Mouse (Mus musculus) cerebellum, adult 2 months (tissue): ENCODE data around the gene Gm6309. TPM values are rescaled to one million over a fixed set of nuclear protein-coding genes. Genes with fewer than 3 reads are reported as not detected.
"Not testable (repeated sequence)": the region's sequence is repeated elsewhere in the genome, so short reads cannot be mapped to it uniquely, and the experiment has no call there.

Experiments
- DNase-seq, 2 experiments: peaks; one replicate each; pipeline ENCODE4 v3.0.0; 2021
- H3K27ac ChIP-seq: fragments of 200-500 bp; 2 replicates; pipeline ENCODE4 v1.5.1; 2012; ENCODE audit warnings: low read length, control low read depth, inconsistent platforms; ENCODE audit not compliant: insufficient read depth
- H3K27me3 ChIP-seq: fragments of 200-500 bp; 2 replicates; pipeline ENCODE4 v1.6.1; 2012; ENCODE audit warnings: inconsistent platforms, mild to moderate bottlenecking, low read length, moderate library complexity; ENCODE audit not compliant: control insufficient read depth, insufficient read depth
- H3K4me1 ChIP-seq: fragments of 200-500 bp; 2 replicates; pipeline ENCODE4 v1.6.1; 2011; ENCODE audit warnings: low read length; ENCODE audit not compliant: control insufficient read depth, insufficient read depth
- H3K4me3 ChIP-seq: fragments of 200-500 bp; replicated peaks from 2 replicates; pipeline ENCODE3; 2011; ENCODE audit warnings: mild to moderate bottlenecking, low read depth, low read length, control low read depth; ENCODE audit not compliant: insufficient read depth
- CTCF ChIP-seq: fragments of 200-500 bp; IDR thresholded peaks from 2 replicates; pipeline ENCODE4 v1.5.1; 2011; ENCODE audit warnings: low read depth, mild to moderate bottlenecking, control low read depth, low read length, moderate library complexity, borderline replicate concordance; ENCODE audit not compliant: insufficient read depth
- POLR2A ChIP-seq: fragments of 200-500 bp; IDR thresholded peaks from 2 replicates; pipeline ENCODE4 v1.6.1; 2011; ENCODE audit warnings: low read length, control low read depth, borderline replicate concordance; ENCODE audit not compliant: insufficient read depth
- WGBS: fragments of 180-500 bp; shearing (Covaris S2); methylation state at CpG from one replicate; pipeline ENCODE4 v1.1.7; 2018; 5-methylcytosine and 5-hydroxymethylcytosine counted together
- polyA plus RNA-seq: library from polyadenylated mRNA; depleted of rRNA; stranded (reverse); fragments of >200 nt; gene quantifications from 2 replicates; pipeline ENCODE4 v1.2.3, GENCODE M21; 2012; rRNA removed

Gm6309 gene
- not detected in 2 replicates for polyA plus RNA-seq

GRCm38 (mm10) chr5:146170621-146171020 is at the start of gene Gm6309:
Gene Gm6309 (minus strand): TSS chr5:146170721.
- not testable (repeated sequence) for H3K4me3 ChIP-seq, H3K27me3 ChIP-seq, H3K4me1 ChIP-seq, DNase-seq, H3K27ac ChIP-seq
- 77% methylated on average over 2 of the region's 2 CpGs for WGBS

GRCm38 (mm10) chr5:146205537-146205936 is 35.0 kb upstream of the Gm6309 start:
- TF ChIP-seq POLR2A (no peak), CTCF (no peak)
- Histone ChIP-seq H3K27ac (no peak overlapping the region), H3K4me3 (no peak overlapping the region), H3K27me3 (no peaks in the 10 kb centered on the region), H3K4me1 (no peaks in the 10 kb centered on the region)
- DNase-seq, result no peak
- 88% methylated on average over 5 of the region's 5 CpGs for WGBS

DNA sequence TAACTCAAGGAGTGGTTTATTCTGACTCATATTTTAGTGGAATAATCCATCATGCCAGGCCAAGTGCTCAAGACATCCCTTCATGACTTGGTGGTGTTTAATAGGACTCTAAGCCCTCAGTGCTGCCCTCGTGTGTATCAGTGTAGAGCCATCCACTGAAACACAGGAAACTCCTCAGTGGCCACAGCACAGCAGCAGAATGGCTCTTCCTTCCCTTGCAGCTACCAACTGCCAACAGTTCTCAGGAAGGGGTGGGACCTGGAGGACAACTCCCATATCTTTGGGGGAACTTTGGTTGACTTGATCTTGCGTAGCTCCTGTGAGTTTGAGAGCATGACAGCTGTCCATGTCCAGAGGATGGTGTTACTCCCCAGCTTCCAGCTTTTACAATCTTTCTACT is 33.4 kb upstream of the Gm6309 start:
- DNase-seq, result peak in 1 of 2 experiments; percentile 37
- H3K27me3 ChIP-seq, result no peaks in the 10 kb centered on the region
- H3K4me3 ChIP-seq, result no peak overlapping the region
- TF ChIP-seq CTCF, result no peak
- TF ChIP-seq POLR2A, result no peak
- WGBS, result 76% methylated on average over 2 of the region's 2 CpGs
- H3K27ac ChIP-seq, result no peak overlapping the region
- H3K4me1 ChIP-seq, result no peaks in the 10 kb centered on the region

DNA sequence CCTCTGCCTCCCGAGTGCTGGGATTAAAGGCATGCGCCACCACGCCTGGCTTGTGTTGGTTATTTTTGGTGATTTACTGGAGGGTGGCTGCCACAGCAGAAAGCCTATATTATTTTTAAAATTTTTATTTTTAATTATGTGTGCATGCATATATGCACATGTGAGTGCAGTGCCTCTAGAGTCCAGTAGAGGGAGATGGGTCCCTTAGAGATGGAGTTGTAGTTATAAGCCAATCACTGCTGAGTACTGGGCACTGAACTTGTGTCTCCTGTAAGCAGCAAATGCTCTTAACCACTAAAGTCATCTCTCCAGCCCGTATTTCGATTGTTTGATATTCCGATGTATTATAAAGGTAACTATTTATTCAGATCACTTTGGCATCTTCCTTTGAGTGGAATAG is 30.1 kb upstream of the Gm6309 start:
- Histone ChIP-seq H3K27ac (no peak overlapping the region), H3K4me3 (no peak overlapping the region), H3K4me1 (no peaks in the 10 kb centered on the region), H3K27me3 (no peaks in the 10 kb centered on the region)
- no peak for DNase-seq
- 99% methylated on average over 6 of the region's 6 CpGs for WGBS
- TF ChIP-seq CTCF, result no peak
- TF ChIP-seq POLR2A, result no peak

DNA sequence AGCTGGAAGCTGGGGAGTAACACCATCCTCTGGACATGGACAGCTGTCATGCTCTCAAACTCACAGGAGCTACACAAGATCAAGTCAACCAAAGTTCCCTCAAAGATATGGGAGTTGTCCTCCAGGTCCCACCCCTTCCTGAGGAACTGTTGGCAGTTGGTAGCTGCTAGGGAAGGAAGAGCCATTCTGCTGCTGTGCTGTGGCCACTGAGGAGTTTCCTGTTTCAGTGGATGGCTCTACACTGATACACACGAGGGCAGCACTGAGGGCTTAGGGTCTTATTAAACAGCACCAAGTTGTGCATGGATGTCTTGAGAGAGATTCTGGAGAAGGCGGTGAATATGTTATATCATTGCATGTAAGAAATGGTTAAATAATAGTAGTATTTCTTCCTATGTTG is 29.0 kb upstream of the Gm6309 start:
- DNase-seq, result no peak
- Histone ChIP-seq H3K27me3 (no peaks in the 10 kb centered on the region), H3K27ac (no peak overlapping the region), H3K4me1 (no peaks in the 10 kb centered on the region), H3K4me3 (no peak overlapping the region)
- TF ChIP-seq POLR2A, result no peak
- no peak for TF ChIP-seq CTCF
- 80% methylated on average over 2 of the region's 2 CpGs for WGBS

GRCm38 (mm10) chr5:146199073-146199472 is 28.6 kb upstream of the Gm6309 start:
- TF ChIP-seq POLR2A (no peak), CTCF (no peak)
- no peak for DNase-seq
- H3K27ac ChIP-seq, result no peak overlapping the region

GRCm38 (mm10) chr5:146193360-146193759 is 22.8 kb upstream of the Gm6309 start:
- Histone ChIP-seq H3K27ac (no peak overlapping the region), H3K27me3 (no peaks in the 10 kb centered on the region), H3K4me1 (peaks cover 15% of the 10 kb centered on the region), H3K4me3 (no peak overlapping the region)
- peak in 1 of 2 experiments; percentile 66 for DNase-seq
- 61% methylated on average over 8 of the region's 8 CpGs for WGBS
- TF ChIP-seq POLR2A (no peak), CTCF (no peak)

More at GRCm38 (mm10) chr5:146199073-146199472, 28.6 kb upstream of the Gm6309 start:
- Histone ChIP-seq H3K27me3 (no peaks in the 10 kb centered on the region), H3K4me3 (no peak overlapping the region), H3K4me1 (no peaks in the 10 kb centered on the region)

- Histone ChIP-seq H3K27ac (peak overlapping the region; percentile 86), H3K4me1 (peaks cover 21% of the 10 kb centered on the region), H3K27me3 (no peaks in the 10 kb centered on the region), H3K4me3 (no peak overlapping the region)
- WGBS, result 8% methylated on average over 3 of the region's 3 CpGs
- TF ChIP-seq CTCF (no peak), POLR2A (no peak)
- DNase-seq, result peak; percentile 81 to 94
Observed at GRCm38 (mm10) chr5:146190501-146191269, 20.2 kb upstream of the Gm6309 start.
